Mouse (Mus musculus) liver, adult 2 months (tissue): ENCODE measurements at regions not wholly inside any gene's neighbourhood (a gene's known extent, or its start where the extent isn't known, plus 50 kb on each side); places are given as distances from the start of the nearest gene placed in this dataset.

Source experiments
- DNase-seq: peaks from one replicate; pipeline ENCODE4 v3.0.0-alpha.2; 2011; ENCODE audit warnings: low read depth, low spot score; ENCODE audit errors: extremely low read depth
- H3K27ac ChIP-seq: fragments of 200-500 bp; replicated peaks from 2 replicates; pipeline ENCODE4 v1.5.1; 2012; ENCODE audit warnings: low read depth, mild to moderate bottlenecking, control low read depth, inconsistent platforms, low read length; ENCODE audit not compliant: insufficient read depth
- H3K27me3 ChIP-seq: fragments of 200-500 bp; 2 replicates; pipeline ENCODE4 v1.6.1; 2012; ENCODE audit warnings: mild to moderate bottlenecking, moderate library complexity, low read length, inconsistent platforms; ENCODE audit not compliant: control insufficient read depth, insufficient read depth
- H3K36me3 ChIP-seq: fragments of 200-500 bp; 2 replicates; pipeline ENCODE4 v1.6.1; 2012; ENCODE audit warnings: low read length, inconsistent platforms; ENCODE audit not compliant: control insufficient read depth, insufficient read depth
- H3K4me1 ChIP-seq: fragments of 200-500 bp; 2 replicates; pipeline ENCODE4 v1.6.1; 2011; ENCODE audit warnings: low read length; ENCODE audit not compliant: control insufficient read depth, insufficient read depth
- H3K4me3 ChIP-seq: fragments of 200-500 bp; 2 replicates; pipeline ENCODE4 v1.5.1; 2011; ENCODE audit warnings: low read depth, mild to moderate bottlenecking, control low read depth, low read length, moderate library complexity; ENCODE audit not compliant: insufficient read depth
- H3K79me2 ChIP-seq: fragments of 200-500 bp; 2 replicates; pipeline ENCODE4 v1.6.1; 2012; ENCODE audit warnings: inconsistent platforms, mild to moderate bottlenecking, low read length, moderate library complexity; ENCODE audit not compliant: control insufficient read depth, insufficient read depth
- H3K9ac ChIP-seq: fragments of 200-500 bp; 2 replicates; pipeline ENCODE4 v1.6.1; 2012; ENCODE audit warnings: low read depth, mild to moderate bottlenecking, control low read depth, inconsistent platforms, low read length
- CTCF ChIP-seq: fragments of 200-500 bp; IDR thresholded peaks from 2 replicates; pipeline ENCODE4 v1.5.1; 2011; ENCODE audit warnings: low read depth, low read length, control low read depth
- POLR2A ChIP-seq: fragments of 200-500 bp; IDR thresholded peaks from 2 replicates; pipeline ENCODE4 v1.6.1; 2011; ENCODE audit warnings: low read length, control low read depth; ENCODE audit not compliant: insufficient read depth; ENCODE audit errors: extremely low read depth
- WGBS: fragments of 180-500 bp; shearing (Covaris S2); methylation state at CpG from one replicate; pipeline ENCODE4 v1.1.7; 2018; 5-methylcytosine and 5-hydroxymethylcytosine counted together

- Histone ChIP-seq H3K27me3 (no peaks in the 10 kb centered on the region), H3K27ac (no peak overlapping the region), H3K79me2 (no peaks in the 10 kb centered on the region), H3K36me3 (no peaks in the 10 kb centered on the region), H3K4me3 (no peak overlapping the region), H3K9ac (no peak overlapping the region), H3K4me1 (peaks cover 8% of the 10 kb centered on the region)
- 93% methylated on average over 4 of the region's 4 CpGs for WGBS
- TF ChIP-seq POLR2A (no peak), CTCF (no peak)
- DNase-seq = no peak
These were observed 202.2 kb downstream of the Sipa1l2 start for GRCm38 (mm10) chr8:125367374-125367773.

GRCm38 (mm10) chr8:125365004-125365403 is 204.6 kb downstream of the Sipa1l2 start:
- Histone ChIP-seq H3K79me2 (no peaks in the 10 kb centered on the region), H3K27me3 (no peaks in the 10 kb centered on the region), H3K36me3 (no peaks in the 10 kb centered on the region), H3K4me3 (no peak overlapping the region), H3K27ac (no peak overlapping the region), H3K9ac (no peak overlapping the region), H3K4me1 (peaks cover 8% of the 10 kb centered on the region)
- TF ChIP-seq CTCF (no peak), POLR2A (no peak)
- DNase-seq = no peak
- WGBS = 90% methylated on average over 5 of the region's 5 CpGs

GRCm38 (mm10) chr8:125359456-125359855 is 210.2 kb downstream of the Sipa1l2 start:
- DNase-seq = no peak
- WGBS = 82% methylated on average over 2 of the region's 2 CpGs
- Histone ChIP-seq H3K9ac (no peak overlapping the region), H3K4me3 (no peak overlapping the region), H3K4me1 (no peaks in the 10 kb centered on the region), H3K36me3 (no peaks in the 10 kb centered on the region), H3K27ac (no peak overlapping the region), H3K27me3 (no peaks in the 10 kb centered on the region), H3K79me2 (no peaks in the 10 kb centered on the region)
- no peak for TF ChIP-seq CTCF
- TF ChIP-seq POLR2A = no peak

GRCm38 (mm10) chr8:125357759-125358158 is 211.8 kb downstream of the Sipa1l2 start:
- H3K9ac ChIP-seq = no peak overlapping the region
- no peaks in the 10 kb centered on the region for H3K36me3 ChIP-seq
- no peak for TF ChIP-seq CTCF
- TF ChIP-seq POLR2A = no peak
- H3K27me3 ChIP-seq = no peaks in the 10 kb centered on the region
- no peak overlapping the region for H3K27ac ChIP-seq
- no peaks in the 10 kb centered on the region for H3K79me2 ChIP-seq
- WGBS = 79% methylated on average over 3 of the region's 3 CpGs
- DNase-seq = no peak
- H3K4me1 ChIP-seq = no peaks in the 10 kb centered on the region
- no peak overlapping the region for H3K4me3 ChIP-seq

- no peak for TF ChIP-seq POLR2A
- TF ChIP-seq CTCF = no peak
- no peak overlapping the region for H3K27ac ChIP-seq
- H3K9ac ChIP-seq = no peak overlapping the region
- H3K79me2 ChIP-seq = no peaks in the 10 kb centered on the region
- no peaks in the 10 kb centered on the region for H3K36me3 ChIP-seq
- WGBS = 96% methylated on average over 7 of the region's 7 CpGs
- H3K27me3 ChIP-seq = no peaks in the 10 kb centered on the region
- H3K4me3 ChIP-seq = no peak overlapping the region
- no peak for DNase-seq
- no peaks in the 10 kb centered on the region for H3K4me1 ChIP-seq
These were observed 214.5 kb downstream of the Sipa1l2 start for GRCm38 (mm10) chr8:125355059-125355509.

GRCm38 (mm10) chr8:125352276-125352675 is 217.3 kb downstream of the Sipa1l2 start:
- DNase-seq = no peak
- no peak for TF ChIP-seq CTCF
- no peak for TF ChIP-seq POLR2A
- no peaks in the 10 kb centered on the region for H3K27me3 ChIP-seq
- H3K79me2 ChIP-seq = no peaks in the 10 kb centered on the region
- no peak overlapping the region for H3K9ac ChIP-seq
- H3K4me3 ChIP-seq = no peak overlapping the region
- H3K4me1 ChIP-seq = peaks cover 8% of the 10 kb centered on the region
- 84% methylated on average over 3 of the region's 3 CpGs for WGBS
- no peaks in the 10 kb centered on the region for H3K36me3 ChIP-seq
- no peak overlapping the region for H3K27ac ChIP-seq
